Mouse (Mus musculus) limb, embryonic 11.5 days (tissue): ENCODE data around the gene Cxcl12. TPM values are rescaled to one million over a fixed set of nuclear protein-coding genes. Genes with fewer than 3 reads are reported as not detected.

ENCODE experiments used
- ATAC-seq: fragments of 200-750 bp; cut with Nextera tagmentation; 2 replicates; pipeline ENCODE4 v1.8.0; 2017; ENCODE audit warnings: low read depth; ENCODE audit not compliant: insufficient number of reproducible peaks, low FRiP score, low TSS enrichment
- DNase-seq: peaks from one replicate; pipeline ENCODE4 v3.0.0-alpha.2; 2015; ENCODE audit warnings: low spot score
- H3K27ac ChIP-seq: fragments of 300-500 bp; sonication (generic); replicated peaks from 2 replicates; pipeline ENCODE4 v1.5.1; 2014; ENCODE audit warnings: low read depth, mild to moderate bottlenecking, low read length
- H3K27me3 ChIP-seq: fragments of 300-500 bp; sonication (generic); 2 replicates; pipeline ENCODE4 v1.6.1; 2014; ENCODE audit warnings: mild to moderate bottlenecking, low read length, mixed read lengths; ENCODE audit not compliant: control insufficient read depth, insufficient read depth
- H3K36me3 ChIP-seq: fragments of 300-500 bp; sonication (generic); 2 replicates; pipeline ENCODE4 v1.6.1; 2014; ENCODE audit warnings: mild to moderate bottlenecking, low read length, moderate library complexity, mixed read lengths; ENCODE audit not compliant: control insufficient read depth, insufficient read depth
- H3K4me1 ChIP-seq: fragments of 300-500 bp; sonication (generic); 2 replicates; pipeline ENCODE4 v1.6.1; 2014; ENCODE audit warnings: low read length, mixed read lengths; ENCODE audit not compliant: control insufficient read depth, insufficient read depth
- H3K4me2 ChIP-seq: fragments of 300-500 bp; sonication (generic); 2 replicates; pipeline ENCODE4 v1.6.1; 2014; ENCODE audit warnings: low read depth, mild to moderate bottlenecking, moderate library complexity; ENCODE audit not compliant: severe bottlenecking
- H3K4me3 ChIP-seq: fragments of 300-500 bp; sonication (generic); 2 replicates; pipeline ENCODE4 v1.5.1; 2014; ENCODE audit warnings: low read depth, low read length
- H3K9ac ChIP-seq: fragments of 300-500 bp; sonication (generic); 2 replicates; pipeline ENCODE4 v1.6.1; 2014; ENCODE audit warnings: mild to moderate bottlenecking, low read length
- H3K9me3 ChIP-seq: fragments of 300-500 bp; sonication (generic); 2 replicates; pipeline ENCODE4 v1.6.1; 2016; ENCODE audit warnings: low read length; ENCODE audit not compliant: control insufficient read depth
- WGBS: fragments of 180-500 bp; shearing (Covaris S2); extraction: QIAGEN DNeasy Blood & Tissue Kit; methylation state at CpG from one replicate; pipeline ENCODE4 v1.1.7; 2014; 5-methylcytosine and 5-hydroxymethylcytosine counted together
- polyA plus RNA-seq: library from polyadenylated mRNA; unstranded; fragments of >200 nt; fragmentation: Nextera tagmentation; extraction: Ambion mirVana; gene quantifications from 2 replicates; pipeline ENCODE4 v1.2.1, GENCODE M21; 2014

The Cxcl12 gene
- polyA plus RNA-seq, 1 experiment from 2014 or later: 86.0 TPM

DNA sequence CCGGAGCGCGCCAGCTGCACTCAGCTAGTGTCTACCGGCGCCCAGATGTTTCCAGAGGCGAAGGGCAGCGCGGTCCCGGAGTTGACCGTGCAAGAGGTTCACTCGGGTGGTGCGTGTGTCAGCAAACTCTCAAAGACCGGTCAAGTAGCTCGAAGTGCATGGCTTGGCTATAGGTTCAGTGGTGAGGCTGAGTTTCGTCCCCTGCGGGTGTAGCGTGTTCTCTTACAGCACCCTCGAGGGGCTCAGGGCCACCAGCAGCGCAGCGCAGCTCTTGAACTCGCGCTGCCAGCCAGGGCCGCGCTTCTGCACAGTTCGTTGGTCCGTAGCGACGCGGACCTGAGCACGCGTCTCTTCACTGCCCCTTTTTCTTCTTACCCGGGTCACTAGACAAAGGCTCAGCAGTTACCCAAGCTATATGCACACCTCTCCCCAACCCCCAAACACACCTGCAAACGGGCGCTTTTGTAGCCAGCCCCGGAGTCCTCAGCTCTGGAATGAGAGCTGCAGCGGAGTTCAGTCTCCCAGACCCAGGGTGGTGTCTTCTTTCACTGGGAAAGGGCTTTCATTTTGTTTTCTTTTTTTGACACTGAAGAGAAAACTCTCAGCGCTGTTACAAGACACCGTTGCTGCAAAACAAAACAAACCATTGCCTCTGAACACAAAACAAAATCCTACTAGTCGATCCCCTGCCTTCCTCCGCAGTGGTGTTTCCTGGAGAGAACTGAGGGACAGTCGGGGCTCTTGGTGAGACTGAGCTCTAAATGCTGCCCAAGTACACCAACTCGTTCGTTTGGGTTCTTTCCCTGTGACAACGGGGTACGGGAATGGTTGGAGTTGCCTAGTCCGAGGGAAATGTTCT is 945 bp downstream of the Cxcl12 start:
- WGBS: under 1% methylated on average over 46 of the region's 46 CpGs
- no peaks in the 10 kb centered on the region for H3K36me3 ChIP-seq
- peak overlapping the region; percentile 74 for H3K4me3 ChIP-seq
- H3K4me1 ChIP-seq: peaks cover 21% of the 10 kb centered on the region
- ATAC-seq: no peak; the same call in 1 of the 2 replicates
- no peak overlapping the region for H3K27ac ChIP-seq
- peaks cover 18% of the 10 kb centered on the region for H3K27me3 ChIP-seq
- H3K9me3 ChIP-seq: no peaks in the 10 kb centered on the region
- peak overlapping the region; percentile 90 for H3K4me2 ChIP-seq
- H3K9ac ChIP-seq: peak overlapping the region; percentile 72
- peak; percentile 76 for DNase-seq

- peaks cover 21% of the 10 kb centered on the region for H3K4me1 ChIP-seq
- no peak for ATAC-seq
- DNase-seq: no peak
- no peaks in the 10 kb centered on the region for H3K9me3 ChIP-seq
- peak overlapping the region; percentile 72 for H3K9ac ChIP-seq
- H3K27ac ChIP-seq: no peak overlapping the region
- H3K27me3 ChIP-seq: peaks cover 18% of the 10 kb centered on the region
- H3K4me3 ChIP-seq: peak overlapping the region; percentile 74
- H3K4me2 ChIP-seq: peak overlapping the region; percentile 90
- no peaks in the 10 kb centered on the region for H3K36me3 ChIP-seq
- WGBS: 35% methylated on average over 10 of the region's 10 CpGs
These were observed 1.8 kb downstream of the Cxcl12 start for GRCm38 (mm10) chr6:117169910-117170747.

DNA sequence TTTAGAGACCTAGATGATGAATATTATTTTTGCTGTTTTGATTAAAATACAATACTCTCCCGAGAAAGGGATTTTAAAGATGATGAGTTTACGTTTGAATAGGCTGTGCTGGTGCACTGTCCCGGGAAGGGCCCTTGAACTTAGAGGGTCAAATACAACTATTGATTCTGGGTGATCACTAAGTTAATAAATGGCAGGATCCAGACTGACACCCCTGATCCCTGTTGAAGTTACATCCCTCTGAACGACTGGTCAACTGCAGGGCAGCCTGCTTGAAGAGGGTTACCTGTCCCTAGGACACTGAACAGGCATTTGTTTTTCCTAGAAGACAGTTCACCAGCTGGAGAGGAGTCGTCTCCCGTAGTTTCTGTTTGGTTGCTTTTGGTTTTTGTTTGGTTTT is 4.0 kb downstream of the Cxcl12 start:
- DNase-seq (no peak), ATAC-seq (no peak)
- peaks cover 15% of the 10 kb centered on the region for H3K27me3 ChIP-seq
- no peaks in the 10 kb centered on the region for H3K36me3 ChIP-seq
- no peak overlapping the region for H3K9ac ChIP-seq
- WGBS: 86% methylated on average over 6 of the region's 6 CpGs
- peaks cover 15% of the 10 kb centered on the region for H3K4me1 ChIP-seq
- H3K27ac ChIP-seq: no peak overlapping the region
- H3K9me3 ChIP-seq: no peaks in the 10 kb centered on the region
- H3K4me3 ChIP-seq: no peak overlapping the region
- H3K4me2 ChIP-seq: no peak overlapping the region

DNA sequence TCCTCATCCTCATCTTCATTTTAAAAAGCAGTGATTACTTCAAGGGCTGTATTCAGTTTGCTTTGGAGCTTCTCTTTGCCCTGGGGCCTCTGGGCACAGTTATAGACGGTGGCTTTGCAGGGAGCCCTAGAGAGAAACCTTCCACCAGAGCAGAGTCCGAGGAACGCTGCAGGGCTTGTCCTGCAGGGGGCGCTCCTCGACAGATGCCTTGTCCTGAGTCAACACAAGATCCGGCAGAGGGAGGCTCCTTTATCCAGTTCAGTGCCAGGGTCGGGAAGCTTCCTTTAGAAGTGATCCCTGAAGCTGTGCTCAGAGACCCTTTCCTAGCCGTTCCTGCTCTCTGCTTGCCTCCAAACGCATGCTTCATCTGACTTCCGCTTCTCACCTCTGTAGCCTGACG is 5.5 kb downstream of the Cxcl12 start:
- DNase-seq (peak; percentile 93), ATAC-seq (no peak)
- 12% methylated on average over 11 of the region's 11 CpGs for WGBS
- Histone ChIP-seq H3K9me3 (no peaks in the 10 kb centered on the region), H3K27me3 (peaks cover 6% of the 10 kb centered on the region), H3K36me3 (no peaks in the 10 kb centered on the region), H3K4me2 (no peak overlapping the region), H3K27ac (no peak overlapping the region), H3K4me1 (0 out of 2 replicates have a peak, but pooled peaks cover 6% of the 10 kb centered on the region), H3K4me3 (no peak overlapping the region), H3K9ac (no peak overlapping the region)

DNA sequence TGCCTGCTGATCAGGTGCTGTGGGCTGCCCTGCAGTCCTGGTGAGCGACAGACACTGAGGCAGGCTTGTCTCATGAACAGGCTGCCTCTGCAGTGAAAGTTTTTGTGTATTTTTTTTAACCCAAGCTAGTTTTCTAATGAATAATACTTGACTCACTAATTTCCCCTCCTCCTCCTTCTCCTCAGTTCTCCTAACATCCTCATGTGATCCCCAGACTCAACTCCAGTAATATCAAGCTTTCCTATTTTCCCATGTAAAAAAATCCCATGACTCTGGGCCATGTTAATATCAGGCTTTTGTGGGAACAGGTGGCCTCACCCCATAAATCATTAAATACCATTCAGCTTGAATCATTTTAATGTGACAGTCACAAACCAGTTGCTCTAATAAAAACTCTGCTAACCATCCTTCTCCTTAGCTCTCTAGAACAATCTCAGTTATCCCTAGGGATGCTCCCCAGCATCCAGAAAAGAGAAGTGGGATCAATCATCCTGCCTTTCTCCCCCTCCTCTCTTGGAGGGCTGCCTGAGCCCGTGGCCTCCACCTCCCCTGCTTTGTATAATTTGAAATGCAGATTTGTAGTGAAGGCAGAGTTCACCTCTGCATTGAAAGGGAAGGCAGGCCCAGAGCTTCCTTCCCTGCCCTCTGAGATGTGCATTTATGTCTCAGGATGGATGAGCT is 6.9 kb downstream of the Cxcl12 start:
- 61% methylated on average over 2 of the region's 2 CpGs for WGBS
- DNase-seq (no peak), ATAC-seq (no peak)
- Histone ChIP-seq H3K9ac (no peak overlapping the region), H3K27me3 (peaks cover 4% of the 10 kb centered on the region), H3K9me3 (no peaks in the 10 kb centered on the region), H3K4me3 (no peak overlapping the region), H3K27ac (no peak overlapping the region), H3K36me3 (no peaks in the 10 kb centered on the region), H3K4me2 (no peak overlapping the region), H3K4me1 (0 out of 2 replicates have a peak, but pooled peaks cover 6% of the 10 kb centered on the region)

DNA sequence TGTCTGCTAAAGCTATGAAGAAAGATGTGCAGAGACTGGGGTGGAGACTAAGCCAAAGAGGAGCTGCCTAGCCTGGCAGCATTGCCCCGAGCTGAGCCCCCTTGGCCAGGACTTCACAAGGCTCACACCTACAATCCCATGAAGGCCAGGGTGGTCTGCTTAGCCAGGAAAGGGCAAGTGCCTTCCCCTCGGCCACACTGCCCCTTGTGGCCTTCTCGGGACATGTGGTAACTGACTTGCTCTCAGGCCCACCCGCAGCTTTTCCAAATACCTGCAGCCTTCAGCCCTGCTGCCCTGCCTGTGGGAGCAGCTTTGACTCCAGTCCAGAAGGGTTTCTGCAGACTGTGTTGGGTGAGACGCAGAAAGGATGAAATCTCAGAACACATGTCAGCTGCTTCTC is 8.1 kb downstream of the Cxcl12 start:
- Histone ChIP-seq H3K4me3 (no peak overlapping the region), H3K4me1 (0 out of 2 replicates have a peak, but pooled peaks cover 6% of the 10 kb centered on the region), H3K27ac (no peak overlapping the region), H3K36me3 (no peaks in the 10 kb centered on the region), H3K4me2 (no peak overlapping the region), H3K9ac (no peak overlapping the region), H3K9me3 (no peaks in the 10 kb centered on the region), H3K27me3 (peaks cover 4% of the 10 kb centered on the region; the same call in 1 of the 2 replicates)
- DNase-seq (peak; percentile 67), ATAC-seq (no peak)
- WGBS: 24% methylated on average over 5 of the region's 5 CpGs

DNA sequence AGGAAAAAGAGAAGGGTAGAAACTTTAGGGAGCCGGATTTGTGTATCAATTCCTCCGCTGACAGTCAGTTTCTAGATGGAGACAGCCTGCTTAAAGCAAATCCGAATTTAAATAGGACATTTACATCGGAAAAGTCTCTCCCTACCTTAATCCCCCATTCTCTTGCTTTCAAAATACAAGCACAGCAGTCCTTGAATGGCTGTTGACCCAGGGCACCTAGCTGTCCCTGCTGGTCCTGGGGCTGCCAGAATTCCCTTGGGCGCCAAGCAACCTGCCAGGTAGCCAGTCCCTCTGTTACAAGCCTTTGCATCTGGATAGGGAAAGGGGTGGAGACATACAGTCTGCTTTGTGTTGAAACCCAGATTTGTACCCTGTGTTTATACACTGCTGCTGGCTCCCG is 12.0 kb downstream of the Cxcl12 start:
- H3K36me3 ChIP-seq: no peaks in the 10 kb centered on the region
- no peaks in the 10 kb centered on the region for H3K9me3 ChIP-seq
- no peak for ATAC-seq

DNA sequence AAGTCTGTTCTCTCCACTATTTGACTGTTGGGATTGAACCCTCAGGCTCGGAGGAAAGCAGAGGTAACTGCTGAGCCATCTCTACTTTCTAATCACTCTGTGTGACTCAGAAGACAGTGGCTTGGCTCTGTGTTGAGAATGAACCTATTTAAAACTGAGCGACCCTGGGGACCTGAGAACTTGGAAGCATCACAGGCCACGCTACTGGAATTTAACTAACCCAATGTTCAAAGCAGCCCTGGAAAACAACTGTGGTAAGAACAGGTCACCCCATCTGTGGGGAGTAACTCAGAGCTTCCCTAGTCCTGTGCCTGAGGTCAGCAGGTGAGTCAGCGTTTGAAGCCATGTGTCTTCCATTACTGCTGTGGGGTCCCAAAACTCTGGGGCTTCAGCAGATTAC is 17.0 kb downstream of the Cxcl12 start:
- Histone ChIP-seq H3K4me1 (no peaks in the 10 kb centered on the region), H3K4me3 (no peak overlapping the region), H3K36me3 (no peaks in the 10 kb centered on the region), H3K27ac (no peak overlapping the region), H3K4me2 (no peak overlapping the region), H3K9me3 (no peaks in the 10 kb centered on the region), H3K9ac (no peak overlapping the region), H3K27me3 (no peaks in the 10 kb centered on the region)
- ATAC-seq: no peak
- DNase-seq: no peak
- WGBS: 66% methylated on average over 4 of the region's 4 CpGs

More for the DNA sequence above, 12.0 kb downstream of the Cxcl12 start:
- no peak for DNase-seq
- no peak overlapping the region for H3K9ac ChIP-seq
- no peak overlapping the region for H3K4me2 ChIP-seq
- no peak overlapping the region for H3K4me3 ChIP-seq
- no peak overlapping the region for H3K27ac ChIP-seq
- 0 out of 2 replicates have a peak, but pooled peaks cover 2% of the 10 kb centered on the region for H3K4me1 ChIP-seq
- H3K27me3 ChIP-seq: no peaks in the 10 kb centered on the region
- WGBS: 47% methylated on average over 6 of the region's 6 CpGs
